Mouse (Mus musculus) limb, embryonic 13.5 days (tissue): ENCODE results near the gene Slc43a2. TPM values are rescaled to one million over a fixed set of nuclear protein-coding genes. Genes with fewer than 3 reads are reported as not detected.

Source experiments
- ATAC-seq: fragments of 200-750 bp; cut with Nextera tagmentation; 2 replicates; pipeline ENCODE4 v1.8.0; 2017; ENCODE audit warnings: low read depth, moderate number of reproducible peaks, moderate TSS enrichment; ENCODE audit not compliant: low FRiP score
- H3K27ac ChIP-seq: fragments of 300-500 bp; sonication (generic); 2 replicates; pipeline ENCODE4 v1.5.1; 2015; ENCODE audit warnings: inconsistent platforms, mild to moderate bottlenecking, moderate library complexity
- H3K27me3 ChIP-seq: fragments of 300-500 bp; sonication (generic); 2 replicates; pipeline ENCODE4 v1.6.1; 2015; ENCODE audit warnings: mild to moderate bottlenecking, inconsistent platforms
- H3K36me3 ChIP-seq: fragments of 300-500 bp; sonication (generic); 2 replicates; pipeline ENCODE4 v1.6.1; 2015; ENCODE audit warnings: inconsistent platforms, mild to moderate bottlenecking, moderate library complexity
- H3K4me1 ChIP-seq: fragments of 300-500 bp; sonication (generic); 2 replicates; pipeline ENCODE4 v1.6.1; 2015; ENCODE audit warnings: inconsistent platforms
- H3K4me2 ChIP-seq: fragments of 300-500 bp; sonication (generic); replicated peaks from 2 replicates; pipeline ENCODE4 v1.6.1; 2015; ENCODE audit warnings: inconsistent platforms, mild to moderate bottlenecking, moderate library complexity
- H3K4me3 ChIP-seq: fragments of 300-500 bp; sonication (generic); 2 replicates; pipeline ENCODE4 v1.5.1; 2015; ENCODE audit warnings: moderate library complexity, mild to moderate bottlenecking, inconsistent platforms
- H3K9ac ChIP-seq: fragments of 300-500 bp; sonication (generic); 2 replicates; pipeline ENCODE4 v1.6.1; 2015; ENCODE audit warnings: mild to moderate bottlenecking, inconsistent platforms
- H3K9me3 ChIP-seq: fragments of 300-500 bp; sonication (generic); 2 replicates; pipeline ENCODE4 v1.6.1; 2016; ENCODE audit warnings: inconsistent platforms
- WGBS: fragments of 180-500 bp; shearing (Covaris S2); methylation state at CpG from one replicate; pipeline ENCODE4 v1.1.7; 2015; 5-methylcytosine and 5-hydroxymethylcytosine counted together
- polyA plus RNA-seq: library from polyadenylated mRNA; unstranded; fragments of >200 nt; fragmentation: Nextera tagmentation; extraction: Ambion mirVana; gene quantifications from 2 replicates; pipeline ENCODE4 v1.2.1, GENCODE M21; 2015

Gene Slc43a2
- 4.8 TPM in 2 replicates for polyA plus RNA-seq

DNA sequence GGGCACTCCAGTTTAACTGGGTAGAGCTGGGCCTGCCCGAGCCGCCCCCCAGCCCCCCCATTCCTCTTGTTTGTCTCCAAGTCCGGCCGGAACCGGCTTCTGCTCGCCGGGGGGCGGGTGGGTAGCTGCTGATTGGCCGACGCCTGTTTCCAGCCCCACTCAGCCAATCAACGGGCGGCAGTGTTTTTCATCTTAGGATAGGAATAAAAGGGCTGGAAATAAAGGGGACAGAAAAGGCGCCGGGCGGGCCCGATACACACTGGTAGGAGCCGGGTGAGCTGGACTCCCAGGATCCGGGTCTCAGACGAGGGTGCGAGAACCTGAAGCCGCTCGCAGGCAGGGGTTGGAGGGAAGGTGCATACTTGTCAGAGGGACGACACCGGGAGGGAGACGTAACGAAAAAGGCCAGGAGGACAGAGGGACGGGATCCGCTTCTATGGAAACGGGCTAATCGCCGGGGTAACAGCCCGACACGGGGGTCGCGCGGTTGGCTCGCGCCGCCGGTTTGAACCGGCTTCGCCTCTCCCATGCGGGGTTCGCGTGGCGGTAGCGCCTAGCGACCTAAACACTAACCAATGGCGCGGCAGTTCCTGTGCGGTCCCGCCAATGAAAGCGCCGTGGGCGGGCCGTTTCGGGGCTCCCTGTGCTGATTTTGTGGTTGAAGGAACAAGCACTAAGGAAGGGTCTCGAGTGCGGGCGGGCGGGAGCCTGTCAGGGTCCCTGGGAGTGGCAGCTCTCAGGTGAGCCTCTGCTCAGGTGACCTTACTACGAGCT is at the start of gene Slc43a2:
Gene Slc43a2, plus strand, starts transcription at position 226 of the 774 bp plus-strand sequence.
- no peaks in the 10 kb centered on the region for H3K27me3 ChIP-seq
- H3K27ac ChIP-seq: peak within 1 kb of the TSS; percentile 76; the same call in 1 of the 2 replicates
- peak; percentile 94 for ATAC-seq
- peak within 1 kb of the TSS; percentile 81 for H3K9ac ChIP-seq
- no peaks in the 10 kb centered on the region for H3K36me3 ChIP-seq
- H3K4me3 ChIP-seq: peak within 1 kb of the TSS; percentile 68
- peak within 1 kb of the TSS; percentile 98 for H3K4me2 ChIP-seq
- no peaks in the 10 kb centered on the region for H3K9me3 ChIP-seq
- under 1% methylated on average over 62 of the region's 62 CpGs for WGBS
- H3K4me1 ChIP-seq: peaks cover 8% of the 10 kb centered on the region

DNA sequence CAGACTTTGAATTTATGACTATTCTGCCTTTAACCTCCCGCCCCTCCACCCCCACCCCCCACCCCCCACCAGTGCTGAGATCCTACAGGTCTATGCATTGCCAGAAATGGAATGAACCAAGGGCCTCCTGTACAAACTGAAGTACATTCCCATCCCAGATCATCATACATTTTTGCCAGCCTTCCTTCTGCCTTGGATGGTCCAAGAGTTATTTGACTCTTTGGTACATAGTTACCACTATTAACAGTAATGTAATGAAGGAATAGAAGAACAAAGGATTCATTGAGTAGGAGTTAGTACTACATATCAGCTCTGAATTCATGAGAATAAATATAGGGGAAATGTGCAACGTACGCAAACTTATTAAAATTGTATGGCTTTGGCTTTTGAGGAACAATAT is 45.3 kb upstream of the Slc43a2 start:
- Histone ChIP-seq H3K36me3 (peaks cover 32% of the 10 kb centered on the region), H3K4me3 (peak overlapping the region; percentile 99), H3K9me3 (no peaks in the 10 kb centered on the region), H3K4me2 (peak overlapping the region; percentile 44), H3K9ac (no peak overlapping the region), H3K4me1 (peaks cover 19% of the 10 kb centered on the region), H3K27ac (no peak overlapping the region), H3K27me3 (peaks cover 6% of the 10 kb centered on the region; the same call in 1 of the 2 replicates)
- 24% methylated on average over 3 of the region's 3 CpGs for WGBS
- 0 out of 2 replicates have a peak, but pooled peaks have one; percentile 9 for ATAC-seq

DNA sequence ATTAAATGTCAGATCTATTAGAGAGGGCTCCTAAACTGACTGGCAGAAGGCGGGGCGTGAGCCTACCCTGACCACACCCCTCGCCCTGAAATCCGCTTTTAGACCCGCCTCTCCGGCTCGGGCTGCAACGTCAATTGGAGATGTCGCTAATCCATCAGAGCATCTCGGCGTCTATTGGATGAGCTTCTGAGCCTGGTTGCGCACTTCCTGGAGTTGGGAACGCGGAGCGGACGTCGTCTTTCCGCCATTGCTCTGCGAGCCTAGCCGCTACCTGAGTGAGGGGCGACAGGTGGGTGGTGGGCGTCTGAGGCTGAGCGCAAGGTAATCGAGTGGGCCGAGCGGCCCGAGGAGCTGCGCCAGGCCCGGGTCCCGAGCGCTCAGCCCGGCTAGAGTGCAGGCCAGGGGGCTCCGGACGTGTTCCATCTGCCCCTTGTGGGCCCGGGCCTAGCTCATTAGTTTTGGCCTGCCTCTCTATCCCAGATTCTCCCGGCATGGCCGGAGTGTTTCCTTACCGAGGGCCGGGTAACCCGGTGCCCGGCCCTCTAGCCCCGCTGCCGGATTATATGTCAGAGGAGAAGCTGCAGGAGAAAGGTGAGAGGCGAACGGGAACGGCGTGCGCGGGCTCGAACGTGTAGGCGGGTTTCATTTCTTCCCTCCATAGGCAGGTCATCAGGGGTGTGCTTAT is 44.8 kb upstream of the Slc43a2 start, which contains the start of gene Prpf8:
Gene Prpf8, plus strand, starts transcription at position 216 of the 685 bp plus-strand sequence.
- peak within 1 kb of the TSS; percentile 94 for H3K4me2 ChIP-seq
- peak; percentile 100 for ATAC-seq
- peak within 1 kb of the TSS; percentile 98 for H3K9ac ChIP-seq
- peaks cover 19% of the 10 kb centered on the region for H3K4me1 ChIP-seq
- under 1% methylated on average over 52 of the region's 52 CpGs for WGBS
- peak within 1 kb of the TSS; percentile 99 for H3K4me3 ChIP-seq
- H3K27me3 ChIP-seq: peaks cover 6% of the 10 kb centered on the region; the same call in 1 of the 2 replicates
- no peaks in the 10 kb centered on the region for H3K9me3 ChIP-seq
- H3K36me3 ChIP-seq: peaks cover 37% of the 10 kb centered on the region
- peak within 1 kb of the TSS; percentile 78; the same call in 1 of the 2 replicates for H3K27ac ChIP-seq

DNA sequence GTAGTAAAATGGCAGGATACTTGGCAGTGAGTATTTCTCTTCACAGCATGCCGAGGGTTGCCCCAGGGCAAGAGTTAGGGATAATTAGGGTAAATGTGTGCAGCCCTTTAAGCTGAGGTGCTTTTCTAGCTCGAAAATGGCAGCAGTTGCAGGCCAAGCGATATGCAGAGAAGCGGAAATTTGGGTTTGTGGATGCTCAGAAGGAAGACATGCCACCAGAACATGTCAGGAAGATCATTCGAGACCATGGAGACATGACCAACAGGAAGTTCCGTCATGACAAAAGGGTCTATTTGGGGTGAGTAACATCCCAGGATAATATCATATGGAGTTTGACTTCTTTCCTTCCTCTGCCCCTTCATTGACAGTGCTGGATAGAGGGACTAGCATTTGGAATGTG is 44.0 kb upstream of the Slc43a2 start:
- Histone ChIP-seq H3K9me3 (no peaks in the 10 kb centered on the region), H3K4me2 (peak overlapping the region; percentile 94), H3K4me3 (peak overlapping the region; percentile 99), H3K9ac (peak overlapping the region; percentile 98), H3K4me1 (peaks cover 19% of the 10 kb centered on the region), H3K36me3 (peaks cover 45% of the 10 kb centered on the region), H3K27me3 (peaks cover 6% of the 10 kb centered on the region; the same call in 1 of the 2 replicates), H3K27ac (0 out of 2 replicates have a peak overlapping the region, but pooled peaks have one; percentile 78)
- no peak for ATAC-seq
- 34% methylated on average over 6 of the region's 6 CpGs for WGBS

DNA sequence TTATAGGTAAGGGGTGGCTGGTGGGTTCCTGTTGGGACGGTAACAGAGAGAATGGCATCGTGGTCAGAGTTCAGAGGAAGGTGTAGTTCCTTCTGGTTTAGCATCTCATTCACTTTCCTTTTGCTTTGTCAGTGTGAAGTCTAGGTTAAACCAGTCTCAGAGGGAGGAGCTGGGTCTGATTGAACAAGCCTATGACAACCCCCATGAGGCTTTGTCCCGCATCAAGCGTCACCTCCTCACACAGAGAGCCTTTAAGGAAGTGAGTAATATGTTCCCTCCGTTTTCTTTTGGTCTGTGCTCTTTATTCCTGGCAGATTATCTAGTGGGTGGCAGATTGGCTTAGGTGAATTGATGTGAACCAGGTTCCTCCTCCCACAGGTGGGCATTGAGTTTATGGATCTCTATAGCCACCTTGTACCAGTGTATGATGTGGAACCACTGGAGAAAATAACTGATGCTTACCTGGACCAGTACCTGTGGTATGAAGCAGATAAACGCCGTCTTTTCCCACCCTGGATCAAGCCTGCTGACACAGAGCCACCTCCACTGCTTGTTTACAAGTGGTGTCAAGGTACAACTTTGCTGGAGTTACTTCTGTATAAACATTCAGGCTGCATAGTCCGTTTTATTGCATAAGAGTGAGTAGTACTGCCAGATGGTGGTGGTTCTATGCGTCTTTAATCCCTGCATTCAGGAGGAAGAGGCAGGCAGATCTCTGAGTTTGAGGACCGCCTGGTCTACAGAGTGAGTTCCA is 37.0 kb upstream of the Slc43a2 start:
- Histone ChIP-seq H3K4me1 (no peaks in the 10 kb centered on the region), H3K9ac (no peak overlapping the region), H3K27ac (no peak overlapping the region), H3K9me3 (no peaks in the 10 kb centered on the region), H3K4me3 (no peak overlapping the region), H3K27me3 (no peaks in the 10 kb centered on the region), H3K36me3 (peaks cover 100% of the 10 kb centered on the region), H3K4me2 (no peak overlapping the region)
- ATAC-seq: no peak
- WGBS: 93% methylated on average over 10 of the region's 10 CpGs

DNA sequence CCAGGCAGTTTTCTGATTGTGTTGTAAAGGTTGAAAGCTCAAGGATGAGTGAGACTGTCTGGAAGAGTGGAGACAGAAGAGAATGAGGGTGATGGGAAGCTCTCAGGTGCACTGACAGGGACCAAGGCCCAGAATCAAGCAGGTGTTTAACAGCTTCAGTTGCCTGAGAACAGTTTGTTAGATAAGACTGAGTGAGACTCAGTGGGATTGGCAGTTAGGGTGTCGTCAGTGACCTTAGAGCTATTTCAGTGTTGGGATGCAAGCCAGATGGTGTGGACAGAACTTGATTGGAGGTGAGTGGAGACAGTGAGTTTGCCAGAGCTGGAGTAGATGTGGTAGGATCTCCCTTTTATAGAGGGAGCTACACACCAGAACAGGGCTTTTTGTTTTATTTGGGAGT is 33.4 kb upstream of the Slc43a2 start:
- H3K4me3 ChIP-seq: no peak overlapping the region
- no peaks in the 10 kb centered on the region for H3K4me1 ChIP-seq
- peaks cover 100% of the 10 kb centered on the region for H3K36me3 ChIP-seq
- H3K9me3 ChIP-seq: no peaks in the 10 kb centered on the region
- ATAC-seq: no peak
- H3K27me3 ChIP-seq: no peaks in the 10 kb centered on the region
- H3K4me2 ChIP-seq: no peak overlapping the region
- H3K9ac ChIP-seq: no peak overlapping the region
- no peak overlapping the region for H3K27ac ChIP-seq
- 91% methylated on average over 1 of the region's 1 CpGs for WGBS

DNA sequence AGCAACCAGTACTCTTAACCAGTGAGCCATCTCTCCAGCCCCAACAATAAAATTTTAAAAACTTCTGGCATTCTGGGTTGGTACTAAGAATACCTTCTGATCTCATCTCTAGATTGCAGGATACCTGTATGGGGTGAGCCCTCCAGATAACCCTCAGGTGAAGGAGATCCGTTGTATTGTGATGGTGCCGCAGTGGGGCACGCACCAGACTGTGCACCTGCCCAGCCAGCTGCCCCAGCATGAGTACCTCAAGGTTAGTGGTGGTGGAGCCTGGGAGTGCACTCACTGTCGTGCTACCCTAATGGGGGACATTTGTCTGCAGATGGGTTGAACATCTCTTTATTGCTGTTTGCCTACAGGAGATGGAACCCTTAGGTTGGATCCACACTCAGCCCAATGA is 23.3 kb upstream of the Slc43a2 start:
- no peak overlapping the region for H3K27ac ChIP-seq
- no peak overlapping the region for H3K4me3 ChIP-seq
- H3K9me3 ChIP-seq: no peaks in the 10 kb centered on the region
- 93% methylated on average over 4 of the region's 4 CpGs for WGBS
- H3K27me3 ChIP-seq: no peaks in the 10 kb centered on the region
- H3K9ac ChIP-seq: no peak overlapping the region
- H3K4me2 ChIP-seq: no peak overlapping the region
- H3K36me3 ChIP-seq: peaks cover 65% of the 10 kb centered on the region
- H3K4me1 ChIP-seq: peaks cover 25% of the 10 kb centered on the region
- no peak for ATAC-seq

DNA sequence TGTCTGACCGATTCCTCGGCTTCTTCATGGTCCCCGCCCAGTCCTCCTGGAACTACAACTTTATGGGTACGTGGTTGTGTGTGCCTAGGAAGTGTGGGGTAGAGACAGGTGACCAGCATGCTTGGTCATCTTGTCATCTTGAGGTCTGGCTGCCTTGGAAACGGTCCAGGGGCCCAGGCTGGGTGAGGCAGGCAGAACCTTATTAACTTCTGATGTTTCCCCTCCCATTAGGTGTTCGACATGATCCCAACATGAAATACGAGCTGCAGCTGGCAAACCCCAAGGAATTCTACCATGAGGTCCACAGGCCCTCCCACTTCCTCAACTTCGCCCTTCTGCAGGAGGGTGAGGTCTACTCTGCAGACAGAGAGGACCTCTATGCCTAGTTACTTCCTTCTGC is 22.6 kb upstream of the Slc43a2 start:
- Histone ChIP-seq H3K36me3 (peaks cover 57% of the 10 kb centered on the region), H3K4me2 (no peak overlapping the region), H3K27me3 (no peaks in the 10 kb centered on the region), H3K9ac (no peak overlapping the region), H3K27ac (no peak overlapping the region), H3K9me3 (no peaks in the 10 kb centered on the region), H3K4me3 (no peak overlapping the region), H3K4me1 (peaks cover 26% of the 10 kb centered on the region)
- ATAC-seq: no peak
- 47% methylated on average over 8 of the region's 8 CpGs for WGBS

DNA sequence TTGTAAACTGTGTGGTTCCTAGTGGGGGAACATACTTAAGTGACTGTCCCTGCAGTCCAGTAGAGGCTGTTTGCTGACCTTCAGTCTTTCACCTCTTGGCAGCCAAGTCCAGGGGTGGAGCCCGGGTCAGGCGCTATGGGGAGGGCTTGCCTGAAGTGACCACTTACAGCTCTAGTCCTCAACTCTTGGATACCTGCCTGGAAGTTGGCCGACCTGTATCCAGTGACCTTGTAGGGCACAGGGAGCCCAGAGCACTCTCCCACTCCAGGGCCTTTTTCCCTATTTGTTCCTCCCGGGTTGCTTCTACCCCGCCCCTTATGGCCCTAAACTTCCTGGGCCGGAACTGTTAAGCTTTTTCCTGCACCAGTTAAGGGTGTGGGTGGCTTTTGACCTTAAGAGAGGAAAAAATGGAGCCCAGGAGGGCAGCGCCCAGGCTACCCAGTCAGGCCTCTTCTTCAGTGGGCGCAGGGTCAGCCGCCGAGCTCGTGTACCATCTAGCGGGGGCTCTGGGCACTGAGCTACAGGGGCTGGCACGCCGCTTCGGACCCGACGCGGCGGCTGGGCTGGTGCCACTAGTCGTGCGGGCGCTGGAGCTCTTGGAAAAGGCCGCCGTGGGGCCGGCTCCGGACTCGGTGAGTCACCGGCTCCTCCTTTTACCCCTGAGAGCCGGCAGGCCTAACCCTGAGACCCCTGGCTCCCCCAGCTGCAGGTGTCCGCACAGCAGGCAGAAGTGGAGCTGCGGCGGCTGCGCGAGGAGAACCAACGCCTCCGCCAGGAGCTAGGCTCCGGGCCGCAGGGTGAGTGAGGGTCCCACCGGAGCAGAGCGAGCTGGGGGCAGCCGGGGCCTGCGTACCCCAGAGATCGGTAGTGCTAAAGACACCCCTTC is 21.5 kb upstream of the Slc43a2 start, which contains the start of gene Rilp:
Gene Rilp, plus strand, starts transcription at position 354 of the 886 bp plus-strand sequence.
- Histone ChIP-seq H3K4me2 (peak within 1 kb of the TSS; percentile 84), H3K27me3 (no peaks in the 10 kb centered on the region), H3K27ac (peak within 1 kb of the TSS; percentile 29; the same call in 1 of the 2 replicates), H3K9ac (peak within 1 kb of the TSS; percentile 76), H3K4me3 (peak within 1 kb of the TSS; percentile 53), H3K4me1 (peaks cover 33% of the 10 kb centered on the region), H3K9me3 (no peaks in the 10 kb centered on the region), H3K36me3 (peaks cover 46% of the 10 kb centered on the region)
- peak; percentile 74 for ATAC-seq
- 3% methylated on average over 43 of the region's 43 CpGs for WGBS

DNA sequence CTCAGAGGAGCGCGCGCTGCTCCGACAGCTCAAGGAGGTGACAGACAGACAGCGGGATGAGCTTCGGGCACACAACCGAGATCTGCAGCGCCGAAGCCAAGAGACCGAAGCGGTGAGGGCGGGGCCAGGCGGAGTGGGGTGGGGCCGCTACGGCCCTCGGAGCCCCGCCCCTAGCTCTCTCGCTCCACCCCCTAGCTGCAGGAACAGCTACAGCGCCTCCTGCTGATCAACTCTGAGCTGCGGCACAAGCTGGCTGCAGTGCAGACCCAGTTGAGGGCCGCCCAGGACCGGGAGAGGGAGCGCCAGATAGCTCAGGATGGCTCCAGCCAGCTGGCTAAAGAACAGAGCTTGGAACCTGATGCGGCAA is 20.9 kb upstream of the Slc43a2 start:
- Histone ChIP-seq H3K4me1 (peaks cover 33% of the 10 kb centered on the region), H3K27me3 (no peaks in the 10 kb centered on the region), H3K36me3 (peaks cover 41% of the 10 kb centered on the region), H3K9me3 (no peaks in the 10 kb centered on the region), H3K4me3 (peak overlapping the region; percentile 53), H3K4me2 (peak overlapping the region; percentile 84), H3K9ac (peak overlapping the region; percentile 76), H3K27ac (peak overlapping the region; percentile 29; the same call in 1 of the 2 replicates)
- 3% methylated on average over 24 of the region's 24 CpGs for WGBS
- ATAC-seq: peak; percentile 72

DNA sequence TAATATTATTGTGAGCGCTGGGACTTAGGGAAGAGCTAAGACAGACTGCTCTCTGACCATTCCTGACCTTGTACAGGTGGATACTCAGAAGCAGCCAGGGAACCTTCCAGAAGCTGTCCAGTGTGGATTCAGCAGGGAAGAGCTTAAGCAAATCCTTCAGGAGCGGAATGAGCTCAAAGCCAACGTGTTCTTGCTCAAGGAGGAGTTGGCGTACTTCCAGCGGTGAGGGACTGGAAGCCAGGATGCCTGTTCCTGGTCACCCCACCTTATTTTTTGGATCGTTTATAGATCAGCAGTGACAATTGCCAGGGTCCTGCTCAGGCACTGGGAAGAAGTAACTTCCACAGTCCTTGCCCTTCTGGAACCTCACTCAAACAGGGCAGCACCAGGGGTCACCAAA is 20.3 kb upstream of the Slc43a2 start:
- H3K36me3 ChIP-seq: peaks cover 35% of the 10 kb centered on the region
- no peak overlapping the region for H3K9ac ChIP-seq
- no peak overlapping the region for H3K27ac ChIP-seq
- no peaks in the 10 kb centered on the region for H3K27me3 ChIP-seq
- H3K9me3 ChIP-seq: no peaks in the 10 kb centered on the region
- H3K4me1 ChIP-seq: peaks cover 33% of the 10 kb centered on the region
- H3K4me3 ChIP-seq: peak overlapping the region; percentile 53; the same call in 1 of the 2 replicates
- no peak overlapping the region for H3K4me2 ChIP-seq
- no peak for ATAC-seq
- WGBS: 79% methylated on average over 6 of the region's 6 CpGs
